Mouse (Mus musculus): Measurements from ENCODE around the gene Ubl7. TPM values are rescaled to one million over a fixed set of nuclear protein-coding genes. Genes with fewer than 3 reads are reported as not detected.

Ubl7 gene
- polyA plus RNA-seq, 1 experiment, result 67.3 TPM

DNA sequence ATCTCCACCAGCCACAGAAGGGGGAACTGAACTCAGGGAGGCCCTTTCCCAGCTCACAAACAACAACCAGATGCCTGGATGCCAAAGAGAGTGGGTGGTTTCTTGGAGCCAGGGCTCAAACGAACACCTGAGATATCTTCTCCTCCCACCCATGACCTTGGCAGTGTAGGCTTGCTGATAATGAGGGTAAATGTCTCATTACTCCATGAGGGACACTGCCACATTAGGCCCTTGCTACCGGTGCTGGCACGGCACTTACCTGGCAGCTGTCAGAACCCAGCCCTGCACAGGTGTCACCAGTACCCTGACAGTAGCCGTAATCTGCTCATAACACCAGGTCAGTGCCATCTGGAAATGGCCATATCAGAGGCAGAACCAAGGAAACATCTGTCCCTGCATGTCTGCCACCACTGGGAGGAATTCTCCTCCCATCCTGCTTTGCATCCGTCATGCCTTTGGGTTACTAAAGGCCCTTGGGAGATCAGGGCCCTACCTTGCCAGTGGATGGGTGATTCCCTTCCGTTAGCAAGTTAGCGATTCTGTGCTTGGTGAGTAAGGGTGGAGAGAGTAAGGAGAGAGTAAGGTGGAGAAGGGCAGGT lies 37.7 kb downstream of the Ubl7 start:
- peak overlapping the region; percentile 71 for H3K27ac ChIP-seq (replicated peaks; ENCODE audit: low read depth, low read length)
- H3K4me1 ChIP-seq (ENCODE audit: control insufficient read depth, insufficient read depth, insufficient read length, low read length), result peaks cover 71% of the 10 kb centered on the region
- H3K4me3 ChIP-seq (ENCODE audit: insufficient read depth, low read depth, low read length), result no peak overlapping the region

DNA sequence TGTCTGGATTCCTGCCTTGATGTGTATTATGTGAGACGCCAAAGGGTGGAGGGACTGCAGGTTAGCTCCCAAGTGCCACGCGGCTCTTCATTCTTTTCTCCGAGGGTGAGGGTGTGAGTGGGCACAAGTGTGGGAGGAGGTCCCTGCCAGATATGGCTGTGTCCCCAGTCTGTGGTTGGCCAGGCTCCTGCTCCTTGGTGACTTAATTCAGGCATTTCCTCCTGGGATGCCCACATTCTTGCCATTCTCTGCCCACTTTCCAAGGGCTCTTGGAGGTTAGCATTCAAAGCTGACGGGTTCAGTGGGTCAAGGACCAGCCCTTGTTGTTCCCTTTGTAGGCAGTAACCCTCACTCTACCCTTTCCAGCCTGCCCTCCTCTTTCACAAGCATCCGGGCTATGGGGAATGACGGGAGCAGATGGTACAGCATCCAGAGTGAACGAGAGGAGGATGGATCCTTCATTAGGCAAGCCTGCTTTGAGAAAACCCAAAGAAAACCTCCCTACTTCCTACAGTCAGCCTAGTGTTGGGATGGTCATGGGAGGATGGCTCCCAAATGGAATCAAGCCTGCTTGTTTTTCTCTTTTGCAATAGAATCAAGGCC lies 38.4 kb downstream of the Ubl7 start:
- H3K27ac ChIP-seq (replicated peaks; ENCODE audit: low read depth, low read length), result peak overlapping the region; percentile 71

DNA sequence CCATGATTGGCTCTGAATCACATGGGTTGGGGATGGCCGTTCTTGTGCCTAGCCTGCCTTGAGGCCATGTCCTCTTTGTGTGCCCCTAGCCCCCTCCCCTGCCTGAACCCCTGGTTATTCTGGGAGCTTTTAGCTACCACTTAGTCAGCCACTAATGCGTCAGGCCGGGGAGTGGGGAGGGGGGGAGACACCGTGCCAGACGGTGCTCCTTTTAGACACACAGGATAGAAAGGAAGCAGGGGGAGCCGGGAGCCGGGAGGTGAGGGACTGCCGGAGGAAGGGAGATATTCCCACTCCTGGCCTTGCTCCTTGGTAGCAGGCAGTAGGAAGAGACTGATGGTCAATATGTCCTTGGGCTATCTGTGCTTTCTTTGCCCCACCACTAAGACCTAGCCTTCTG lies 39.1 kb downstream of the Ubl7 start:
- peaks cover 76% of the 10 kb centered on the region for H3K4me1 ChIP-seq (ENCODE audit: control insufficient read depth, insufficient read depth, insufficient read length, low read length)
- peak overlapping the region; percentile 7; the same call in 1 of the 2 replicates for H3K4me3 ChIP-seq (ENCODE audit: insufficient read depth, low read depth, low read length)
- peak overlapping the region; percentile 71 for H3K27ac ChIP-seq (replicated peaks; ENCODE audit: low read depth, low read length)

More for the DNA sequence above, 38.4 kb downstream of the Ubl7 start:
- H3K4me1 ChIP-seq (ENCODE audit: control insufficient read depth, insufficient read depth, insufficient read length, low read length), result peaks cover 76% of the 10 kb centered on the region
- H3K4me3 ChIP-seq (ENCODE audit: insufficient read depth, low read depth, low read length), result 0 out of 2 replicates have a peak overlapping the region, but pooled peaks have one; percentile 7

DNA sequence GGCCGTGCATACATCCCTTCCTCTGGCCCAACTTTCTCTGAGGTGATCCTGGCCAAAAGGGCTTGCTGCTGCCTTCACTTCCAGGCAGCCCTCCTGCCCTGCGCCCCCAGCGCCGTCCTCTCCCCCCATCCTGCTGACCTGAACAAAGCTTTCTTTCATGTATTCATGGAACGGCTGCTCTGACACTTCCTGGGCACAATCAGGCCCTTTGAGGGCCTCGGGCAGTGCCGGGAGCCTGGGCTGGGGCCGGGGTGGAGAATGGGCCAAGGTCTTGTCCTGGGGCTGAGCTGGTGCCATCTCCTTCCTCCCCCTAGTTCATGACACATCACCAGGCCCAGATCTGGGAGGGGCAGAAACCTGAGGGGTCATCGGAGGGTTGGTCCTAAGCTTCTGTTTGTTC lies 39.7 kb downstream of the Ubl7 start:
- Histone ChIP-seq H3K4me3 (ENCODE audit: insufficient read depth, low read depth, low read length) (0 out of 2 replicates have a peak overlapping the region, but pooled peaks have one; percentile 4), H3K4me1 (ENCODE audit: control insufficient read depth, insufficient read depth, insufficient read length, low read length) (peaks cover 73% of the 10 kb centered on the region), H3K27ac (replicated peaks; ENCODE audit: low read depth, low read length) (peak overlapping the region; percentile 71)

DNA sequence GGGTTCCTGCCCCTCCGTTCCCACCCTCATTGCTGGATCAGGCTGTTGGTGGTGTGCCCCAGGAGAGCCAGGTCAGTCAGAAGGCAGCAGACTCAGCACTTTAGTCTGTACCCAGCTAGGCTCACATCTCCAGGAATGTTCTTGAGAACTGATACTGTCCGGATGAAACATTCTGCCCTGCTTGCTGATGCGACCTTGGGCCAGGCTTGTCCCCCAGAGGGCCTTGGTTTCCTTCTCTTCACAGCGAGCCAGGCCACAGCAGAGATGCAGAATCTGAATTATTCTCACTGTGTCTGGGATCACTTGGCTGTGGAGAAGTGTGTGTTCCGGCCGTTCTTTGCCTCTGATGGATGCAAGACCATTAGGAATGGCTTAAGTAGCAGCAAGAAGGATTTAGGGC lies 41.2 kb downstream of the Ubl7 start:
- H3K4me1 ChIP-seq (ENCODE audit: control insufficient read depth, insufficient read depth, insufficient read length, low read length), result peaks cover 61% of the 10 kb centered on the region
- H3K4me3 ChIP-seq (ENCODE audit: insufficient read depth, low read depth, low read length), result no peak overlapping the region; the same call in 1 of the 2 replicates
- peak overlapping the region; percentile 71 for H3K27ac ChIP-seq (replicated peaks; ENCODE audit: low read depth, low read length)

DNA sequence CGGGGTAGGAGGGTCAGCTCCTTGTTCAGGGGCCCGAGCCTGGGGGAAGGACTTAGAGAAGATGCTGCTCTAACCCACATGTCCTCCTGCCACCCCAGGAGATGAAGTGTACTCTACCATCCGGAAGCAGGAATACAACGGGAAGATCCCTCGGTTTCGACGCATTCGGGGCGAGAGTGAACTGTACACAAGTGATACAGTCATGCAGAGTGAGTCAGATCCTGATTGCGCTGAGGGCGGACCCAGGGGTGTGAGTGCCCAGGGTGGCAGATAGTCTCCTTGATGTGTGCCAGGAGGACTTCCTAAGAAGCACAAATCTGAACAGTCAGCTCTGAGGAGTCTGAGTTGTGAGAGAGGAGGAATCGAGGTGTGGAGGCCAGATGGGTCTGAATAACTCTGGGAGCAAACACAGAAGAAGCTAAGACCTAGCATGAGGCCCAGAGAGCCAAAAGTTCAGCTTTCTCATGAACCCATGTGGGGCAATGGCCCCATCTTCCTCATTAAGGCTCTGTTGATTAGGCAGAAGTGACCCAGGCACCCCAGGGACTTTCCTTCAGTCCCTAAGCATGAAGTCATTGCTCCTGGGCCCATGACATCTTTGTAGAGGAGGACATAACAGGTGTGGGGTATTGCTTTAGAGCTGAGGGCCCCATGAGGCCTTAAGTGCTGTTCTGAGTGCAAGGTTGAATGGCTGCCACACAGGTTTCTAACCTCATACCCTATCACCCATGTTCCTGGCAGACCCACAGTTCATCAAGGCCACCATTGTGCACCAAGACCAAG lies 44.4 kb downstream of the Ubl7 start:
- H3K4me3 ChIP-seq (ENCODE audit: insufficient read depth, low read depth, low read length), result no peak overlapping the region
- H3K27ac ChIP-seq (replicated peaks; ENCODE audit: low read depth, low read length), result no peak overlapping the region
- H3K4me1 ChIP-seq (ENCODE audit: control insufficient read depth, insufficient read depth, insufficient read length, low read length), result peaks cover 41% of the 10 kb centered on the region

DNA sequence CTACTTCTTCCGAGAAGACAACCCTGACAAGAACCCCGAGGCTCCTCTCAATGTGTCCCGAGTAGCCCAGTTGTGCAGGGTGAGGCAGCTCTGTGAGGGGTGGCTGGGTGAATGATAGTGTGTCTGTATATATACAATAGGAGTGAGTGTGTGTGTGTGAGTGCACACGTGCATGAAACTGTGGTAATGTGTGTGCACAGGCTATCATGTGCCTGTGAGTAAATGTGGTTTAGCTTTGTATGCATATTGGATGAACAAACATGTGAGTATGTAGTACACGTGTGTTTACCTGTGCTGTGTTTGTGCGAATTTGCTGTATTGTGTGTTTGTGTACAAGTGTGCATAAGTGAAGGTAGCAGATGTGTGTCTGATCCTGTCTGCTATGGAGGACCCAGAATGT lies 45.0 kb downstream of the Ubl7 start:
- peaks cover 37% of the 10 kb centered on the region for H3K4me1 ChIP-seq (ENCODE audit: control insufficient read depth, insufficient read depth, insufficient read length, low read length)
- no peak overlapping the region for H3K27ac ChIP-seq (replicated peaks; ENCODE audit: low read depth, low read length)
- H3K4me3 ChIP-seq (ENCODE audit: insufficient read depth, low read depth, low read length), result no peak overlapping the region

DNA sequence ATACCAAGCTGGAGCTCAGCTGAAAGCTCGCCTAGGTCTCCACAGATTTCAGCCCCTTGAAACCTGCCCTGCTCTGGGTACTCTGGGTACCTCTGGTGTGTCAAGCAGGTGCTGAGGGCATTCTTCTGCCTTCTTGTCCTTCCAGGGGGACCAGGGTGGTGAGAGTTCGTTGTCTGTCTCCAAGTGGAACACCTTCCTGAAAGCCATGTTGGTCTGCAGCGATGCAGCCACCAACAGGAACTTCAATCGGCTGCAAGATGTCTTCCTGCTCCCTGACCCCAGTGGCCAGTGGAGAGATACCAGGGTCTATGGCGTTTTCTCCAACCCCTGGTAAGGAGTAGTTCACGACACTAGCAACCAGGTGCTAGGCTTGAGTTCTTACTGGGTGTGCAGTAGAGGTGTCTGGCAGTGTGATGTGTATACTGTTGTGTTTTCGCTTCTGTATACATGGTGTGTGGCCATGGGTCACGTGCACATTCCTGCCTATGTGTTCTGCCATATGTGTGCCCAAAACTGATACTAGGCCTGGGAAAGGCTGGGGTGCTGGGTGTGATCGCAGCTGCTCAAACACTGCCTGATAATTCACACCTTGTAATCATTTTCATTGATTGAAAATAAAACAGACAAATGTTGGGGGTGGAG lies 45.5 kb downstream of the Ubl7 start:
- H3K4me1 ChIP-seq (ENCODE audit: control insufficient read depth, insufficient read depth, insufficient read length, low read length), result peaks cover 36% of the 10 kb centered on the region
- H3K4me3 ChIP-seq (ENCODE audit: insufficient read depth, low read depth, low read length), result no peak overlapping the region
- no peak overlapping the region for H3K27ac ChIP-seq (replicated peaks; ENCODE audit: low read depth, low read length)

DNA sequence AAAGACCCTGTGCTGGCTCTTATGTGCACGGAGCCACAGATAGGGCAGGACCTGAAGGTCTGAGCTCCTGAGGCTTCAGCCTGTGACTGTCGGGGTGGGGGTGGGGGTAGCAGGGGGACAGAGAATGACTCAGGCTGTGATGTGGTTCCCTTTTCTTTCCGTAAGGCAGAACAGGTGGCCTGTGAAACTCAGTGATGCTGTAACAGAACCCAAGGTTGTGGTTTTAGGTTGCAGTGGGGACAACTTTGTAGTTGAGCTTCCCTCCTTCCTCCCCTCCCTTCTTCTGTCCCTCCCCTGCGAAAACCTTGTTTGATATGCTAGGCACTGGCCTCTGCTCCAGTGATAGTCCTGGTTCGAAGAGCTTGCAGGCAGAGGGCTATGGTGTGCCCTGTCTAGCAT lies 46.1 kb downstream of the Ubl7 start:
- Histone ChIP-seq H3K4me3 (ENCODE audit: insufficient read depth, low read depth, low read length) (no peak overlapping the region), H3K27ac (replicated peaks; ENCODE audit: low read depth, low read length) (no peak overlapping the region), H3K4me1 (ENCODE audit: control insufficient read depth, insufficient read depth, insufficient read length, low read length) (peaks cover 31% of the 10 kb centered on the region)

DNA sequence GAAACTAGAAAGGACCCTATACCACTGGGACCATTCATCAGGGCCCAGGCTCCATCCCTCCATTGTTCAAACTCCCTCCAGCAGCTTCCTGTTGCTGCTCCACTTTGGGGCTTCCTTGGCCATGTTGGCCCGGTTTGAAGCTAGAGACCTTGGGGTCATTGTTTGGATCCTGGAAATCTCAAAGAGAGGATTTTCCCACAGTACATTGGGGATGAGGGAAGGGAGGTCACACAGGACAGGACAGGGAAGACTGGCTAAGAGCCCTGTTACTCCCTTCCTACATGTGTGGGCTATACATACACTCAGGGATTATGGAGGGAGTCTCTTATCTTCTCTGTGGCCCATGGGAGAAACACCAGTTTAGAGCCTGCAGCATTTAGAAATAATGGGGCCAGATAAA lies 47.8 kb downstream of the Ubl7 start:
- H3K27ac ChIP-seq (replicated peaks; ENCODE audit: low read depth, low read length), result no peak overlapping the region
- H3K4me3 ChIP-seq (ENCODE audit: insufficient read depth, low read depth, low read length), result no peak overlapping the region
- H3K4me1 ChIP-seq (ENCODE audit: control insufficient read depth, insufficient read depth, insufficient read length, low read length), result peaks cover 23% of the 10 kb centered on the region

DNA sequence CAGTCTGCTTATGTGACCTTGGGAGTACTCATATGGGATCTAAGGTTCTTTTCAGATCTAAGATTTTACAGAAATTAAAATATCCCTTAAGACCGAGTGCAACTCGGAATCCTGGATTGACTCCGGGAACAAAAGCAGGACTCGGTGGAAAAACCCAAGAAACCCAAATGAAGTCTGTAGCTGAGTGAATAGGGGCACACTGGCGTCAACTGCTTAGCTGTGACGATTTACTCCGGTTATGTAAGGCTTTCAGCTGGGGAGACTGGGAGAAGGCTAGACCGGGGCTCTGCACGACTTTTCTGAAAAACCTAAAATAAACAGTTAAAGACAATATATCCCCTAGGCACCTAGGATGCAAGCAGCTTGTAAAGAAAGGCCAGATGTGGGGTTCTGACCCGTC lies 48.6 kb downstream of the Ubl7 start:
- H3K4me3 ChIP-seq (ENCODE audit: insufficient read depth, low read depth, low read length), result no peak overlapping the region
- H3K27ac ChIP-seq (replicated peaks; ENCODE audit: low read depth, low read length), result peak overlapping the region; percentile 44; the same call in 1 of the 2 replicates
- peaks cover 26% of the 10 kb centered on the region for H3K4me1 ChIP-seq (ENCODE audit: control insufficient read depth, insufficient read depth, insufficient read length, low read length)

DNA sequence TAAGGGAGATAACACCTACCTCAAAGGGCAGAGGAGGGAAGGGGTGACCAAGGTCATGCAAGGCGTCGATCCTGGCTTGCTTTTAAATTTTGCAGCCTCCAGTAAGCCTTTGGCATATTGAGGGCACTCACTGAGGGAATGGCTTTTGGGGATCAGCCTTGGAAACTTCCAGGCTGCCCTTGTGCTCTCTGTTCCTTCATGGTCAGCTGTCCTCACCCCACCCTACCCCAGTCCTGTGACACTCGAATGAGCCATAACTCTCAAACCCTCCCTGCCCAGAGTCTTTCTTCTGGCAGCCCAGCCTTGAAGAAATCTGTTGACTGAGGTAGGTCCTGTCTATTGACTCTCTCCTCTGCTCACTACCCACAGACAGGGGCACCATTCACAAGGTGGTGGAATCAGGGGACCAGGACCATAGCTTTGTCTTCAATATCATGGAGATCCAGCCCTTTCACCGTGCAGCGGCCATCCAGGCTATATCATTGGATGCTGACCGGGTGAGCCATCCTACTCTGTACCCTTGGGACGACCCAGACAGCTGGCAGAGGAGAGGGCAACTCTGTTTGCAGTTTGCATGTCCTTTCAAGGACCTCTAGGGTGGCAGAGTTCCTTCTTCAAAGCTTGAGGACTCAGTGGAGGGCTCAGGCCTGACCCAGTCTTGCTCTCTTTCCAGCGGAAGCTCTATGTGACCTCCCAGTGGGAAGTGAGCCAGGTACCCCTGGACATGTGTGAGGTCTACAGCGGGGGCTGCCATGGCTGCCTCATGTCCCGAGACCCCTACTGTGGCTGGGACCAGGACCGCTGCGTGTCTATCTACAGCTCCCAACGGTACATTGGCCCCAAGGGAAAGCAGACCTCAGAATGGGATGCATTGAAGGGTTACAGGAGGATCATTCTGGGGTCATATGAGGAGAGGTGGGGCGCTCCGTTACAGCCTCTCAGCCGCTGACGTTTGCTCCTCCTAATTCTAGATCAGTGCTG lies 49.4 kb downstream of the Ubl7 start:
- Histone ChIP-seq H3K27ac (replicated peaks; ENCODE audit: low read depth, low read length) (no peak overlapping the region), H3K4me3 (ENCODE audit: insufficient read depth, low read depth, low read length) (no peak overlapping the region)

DNA sequence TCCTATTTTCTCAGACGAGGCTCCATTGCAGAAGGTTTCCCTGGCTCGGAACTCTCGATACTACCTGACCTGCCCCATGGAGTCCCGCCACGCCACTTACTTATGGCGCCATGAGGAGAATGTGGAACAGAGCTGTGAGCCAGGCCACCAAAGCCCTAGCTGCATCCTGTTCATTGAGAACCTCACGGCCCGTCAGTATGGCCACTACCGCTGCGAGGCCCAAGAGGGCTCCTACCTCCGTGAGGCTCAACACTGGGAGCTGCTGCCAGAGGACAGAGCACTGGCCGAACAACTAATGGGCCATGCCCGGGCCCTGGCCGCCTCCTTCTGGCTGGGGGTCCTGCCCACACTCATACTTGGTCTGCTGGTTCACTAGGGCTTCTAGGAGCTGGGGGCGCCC lies 50.4 kb downstream of the Ubl7 start:
- Histone ChIP-seq H3K4me3 (ENCODE audit: insufficient read depth, low read depth, low read length) (no peak overlapping the region), H3K27ac (replicated peaks; ENCODE audit: low read depth, low read length) (peak overlapping the region; percentile 73), H3K4me1 (ENCODE audit: control insufficient read depth, insufficient read depth, insufficient read length, low read length) (peaks cover 37% of the 10 kb centered on the region)

More for the DNA sequence above, 49.4 kb downstream of the Ubl7 start:
- peaks cover 29% of the 10 kb centered on the region for H3K4me1 ChIP-seq (ENCODE audit: control insufficient read depth, insufficient read depth, insufficient read length, low read length)

All from brown adipose tissue, adult 24 weeks (tissue).